Mouse (Mus musculus): ENCODE results near the gene Nt5c.
"Not testable (repeated sequence)": the region's sequence is repeated elsewhere in the genome, so short reads cannot be mapped to it uniquely, and the experiment has no call there.

Gene Nt5c

GRCm38 (mm10) chr11:115472183-115472582 lies 19.5 kb downstream of the Nt5c start:
- in situ Hi-C loops (cut with MboI, MseI), result loop anchor here (5.0 to 10.0 kb wide), 4 partner anchors 47 to 307 kb away; partner anchors contain the start of genes Hid1 (in 1 of the 2), Kctd2 (in 1 of the 2) and Slc9a3r1 (in 1 of the 2)

DNA sequence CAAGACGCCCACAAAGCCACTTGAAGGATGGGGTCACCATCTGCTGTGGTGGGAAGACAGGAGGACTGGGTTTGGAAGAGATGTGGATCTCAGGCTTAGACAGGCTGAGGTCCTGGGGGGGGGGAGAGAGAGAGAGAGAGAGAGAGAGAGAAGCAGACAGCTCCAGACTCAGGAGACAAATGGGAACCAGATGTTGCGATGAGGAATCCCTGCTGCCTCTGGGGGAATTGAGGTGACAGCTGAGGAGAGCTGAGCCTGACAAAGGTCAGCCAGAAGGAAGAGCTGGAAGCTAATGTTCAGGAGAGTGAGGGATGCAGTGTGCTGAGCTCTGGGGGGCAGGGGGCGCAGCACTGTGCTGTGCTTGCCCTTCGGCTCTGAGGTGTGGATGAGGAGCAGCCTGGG lies 24.4 kb downstream of the Nt5c start:
- in situ Hi-C loops (cut with MboI, MseI), result no loop called here

DNA sequence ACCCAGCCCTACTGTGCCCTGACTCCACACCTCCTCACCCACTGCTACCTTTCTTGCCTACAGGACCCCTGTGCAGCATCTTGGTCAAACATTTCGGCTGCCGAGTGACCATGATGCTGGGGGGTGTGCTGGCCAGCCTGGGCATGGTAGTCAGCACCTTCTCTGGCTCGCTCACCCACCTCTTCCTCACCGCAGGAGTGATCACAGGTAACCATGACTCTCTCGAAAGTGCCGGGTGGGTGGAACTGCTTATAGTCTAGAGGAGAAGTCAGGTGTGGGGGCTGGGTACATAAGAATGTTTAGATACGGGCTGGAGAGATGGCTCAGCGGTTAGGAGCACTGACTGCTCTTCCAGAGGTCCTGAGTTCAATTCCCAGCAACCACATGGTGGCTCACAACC lies 26.8 kb downstream of the Nt5c start:
- in situ Hi-C loops (cut with MboI, MseI), result no loop called here

- in situ Hi-C loops (cut with MboI, MseI), result no loop called here
These were observed 28.3 kb downstream of the Nt5c start for GRCm38 (mm10) chr11:115463397-115463796.

DNA sequence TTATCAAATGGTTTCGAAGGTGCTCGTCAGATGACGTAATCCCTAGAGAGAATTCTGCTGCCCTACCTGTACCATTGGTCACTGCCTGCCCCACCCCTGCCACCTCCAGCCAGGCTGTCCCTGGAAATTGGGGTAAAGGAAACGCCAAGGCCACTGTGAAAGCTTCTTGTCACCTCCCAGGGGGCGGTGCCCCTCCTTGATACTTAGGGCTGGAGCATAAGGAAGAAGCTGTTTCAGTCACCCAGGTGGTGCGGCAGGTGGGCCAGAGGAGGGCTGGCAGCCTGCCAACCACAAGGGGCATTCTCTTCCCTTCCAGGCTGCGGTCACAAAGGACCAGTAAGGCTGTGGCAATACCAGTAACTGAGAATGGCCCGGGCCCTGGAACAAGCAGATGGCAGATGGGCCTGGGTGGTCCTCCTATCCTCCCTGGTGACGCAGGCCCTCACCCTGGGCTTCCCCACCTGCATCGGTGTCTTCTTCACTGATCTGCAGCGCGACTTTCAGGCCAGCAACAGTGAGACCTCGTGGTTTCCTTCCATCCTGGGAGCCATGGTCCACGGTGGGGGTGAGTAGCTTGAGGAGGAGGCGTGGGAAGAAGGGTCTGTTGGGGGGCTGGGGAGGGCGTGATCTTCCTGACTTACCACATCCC lies 29.3 kb downstream of the Nt5c start, which contains the start of gene Slc16a5:
TSS of gene Slc16a5 (plus strand) at position 232 of the 649 bp plus-strand sequence.
- in situ Hi-C loops (cut with MboI, MseI), result no loop called here

GRCm38 (mm10) chr11:115461846-115462242 lies 29.8 kb downstream of the Nt5c start:
- in situ Hi-C loops (cut with MboI, MseI), result no loop called here

DNA sequence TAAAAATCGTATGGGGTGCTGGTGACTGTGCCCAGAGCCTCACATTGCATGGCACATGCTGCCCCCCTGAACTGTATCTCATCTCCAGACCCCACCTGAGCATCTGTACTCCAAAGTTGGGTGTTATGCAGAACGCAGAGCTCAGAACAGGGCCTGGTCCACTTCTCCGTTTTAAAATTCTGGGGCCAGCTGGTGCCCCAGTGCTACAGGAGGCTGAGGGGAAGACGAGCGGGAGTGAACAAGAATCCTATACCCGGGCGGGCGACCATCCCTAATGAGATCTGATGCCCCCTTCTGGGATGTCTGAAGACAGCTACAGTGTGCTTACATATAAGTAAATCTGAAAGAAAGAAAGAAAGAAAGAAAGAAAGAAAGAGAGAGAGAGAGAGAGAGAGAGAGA lies 30.7 kb downstream of the Nt5c start:
- in situ Hi-C loops (cut with MboI, MseI), result no loop called here

GRCm38 (mm10) chr11:115457405-115457804 lies 34.3 kb downstream of the Nt5c start:
- in situ Hi-C loops (cut with MboI, MseI), result no loop called here

- in situ Hi-C loops (cut with MboI, MseI), result no loop called here
These were observed 35.5 kb downstream of the Nt5c start for GRCm38 (mm10) chr11:115456182-115456581.

GRCm38 (mm10) chr11:115455619-115456018 lies 36.0 kb downstream of the Nt5c start:
- in situ Hi-C loops (cut with MboI, MseI), result no loop called here

DNA sequence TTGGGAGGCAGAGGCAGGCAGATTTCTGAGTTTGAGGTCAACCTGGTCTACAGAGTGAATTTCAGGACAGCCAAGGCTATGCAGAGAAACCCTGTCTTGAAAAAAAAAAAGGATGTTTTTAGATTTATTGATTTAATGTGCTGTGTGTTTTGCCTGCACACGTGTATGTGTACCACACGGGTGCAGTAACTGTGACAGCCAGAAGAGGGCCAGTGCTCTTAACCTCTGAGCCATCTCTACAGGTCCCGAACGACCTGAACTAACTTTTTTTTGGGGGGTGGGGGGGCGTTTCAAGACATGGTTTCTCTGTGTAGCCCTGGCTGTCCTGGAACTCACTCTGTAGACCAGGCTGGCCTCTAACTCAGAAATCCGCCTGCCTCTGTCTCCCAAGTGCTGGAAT lies 36.8 kb downstream of the Nt5c start:
- in situ Hi-C loops (cut with MboI, MseI), result not testable (repeated sequence)

DNA sequence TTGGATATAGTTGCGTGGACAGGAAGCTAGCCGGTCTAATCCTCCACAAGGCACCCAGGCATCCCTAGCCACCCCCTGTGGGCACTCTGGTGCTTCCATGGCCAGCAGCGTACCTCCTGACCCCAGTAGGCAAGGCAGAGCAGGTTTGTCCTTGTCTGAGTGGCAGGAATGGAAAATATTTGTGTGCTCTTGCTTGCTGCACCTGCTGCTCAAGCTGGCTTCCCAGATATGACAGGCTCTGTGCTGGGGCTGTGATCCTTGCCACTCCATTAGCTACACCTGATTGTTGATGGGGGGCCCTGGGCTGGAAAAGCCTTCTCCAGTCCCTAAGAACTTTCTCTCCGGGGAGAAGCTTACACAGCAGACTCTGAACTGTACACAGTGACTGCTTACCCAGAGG lies 38.4 kb downstream of the Nt5c start:
- in situ Hi-C loops (cut with MboI, MseI), result no loop called here

DNA sequence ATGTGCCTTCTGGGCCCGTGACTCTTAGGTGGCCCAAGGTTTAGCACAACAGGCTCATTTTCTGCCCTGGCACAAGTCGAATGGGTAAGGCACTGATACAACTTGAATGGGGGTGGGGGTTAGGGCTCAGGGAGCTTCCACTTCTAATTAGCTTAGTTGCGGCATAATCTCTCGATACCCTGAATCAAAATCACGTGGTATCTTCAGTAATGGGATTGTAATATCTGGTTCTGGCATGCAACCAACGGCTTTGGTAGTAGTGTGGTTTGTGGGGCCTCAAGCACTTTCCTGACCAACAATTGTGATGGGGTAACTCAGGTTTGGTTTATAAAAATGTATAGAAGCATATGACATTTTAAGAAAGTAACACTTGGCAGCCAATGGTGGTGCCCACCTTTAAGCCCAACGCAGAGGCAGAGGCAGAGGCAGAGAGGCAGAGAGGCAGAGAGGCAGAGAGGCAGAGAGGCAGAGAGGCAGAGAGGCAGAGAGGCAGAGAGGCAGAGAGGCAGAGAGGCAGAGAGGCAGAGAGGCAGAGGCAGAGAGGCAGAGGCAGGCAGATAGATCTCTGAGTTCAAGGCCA lies 39.3 kb downstream of the Nt5c start:
- in situ Hi-C loops (cut with MboI, MseI), result no loop called here

DNA sequence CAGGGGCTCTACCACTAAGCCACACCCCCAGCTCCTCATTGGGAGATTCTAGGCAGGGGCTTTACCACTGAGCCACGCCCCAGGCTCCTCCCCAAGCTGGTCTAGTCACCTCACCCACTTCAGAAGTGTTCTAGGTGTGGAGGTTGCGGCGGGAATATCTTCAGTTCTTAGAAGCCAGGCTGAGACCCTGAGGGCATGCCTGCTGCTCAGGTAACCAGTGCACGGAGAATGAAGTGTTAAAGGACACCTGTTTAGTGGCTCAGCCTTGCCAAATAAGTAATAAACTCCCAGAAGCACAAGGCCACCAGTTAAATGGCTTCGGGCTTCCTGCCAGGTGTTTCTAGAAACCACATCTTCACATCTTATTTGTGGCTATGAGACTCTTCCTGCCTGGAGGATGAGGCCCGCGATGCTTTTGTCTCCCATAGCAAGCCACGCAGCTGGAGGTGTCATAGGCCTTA lies 39.9 kb downstream of the Nt5c start:
- in situ Hi-C loops (cut with MboI, MseI), result no loop called here

DNA sequence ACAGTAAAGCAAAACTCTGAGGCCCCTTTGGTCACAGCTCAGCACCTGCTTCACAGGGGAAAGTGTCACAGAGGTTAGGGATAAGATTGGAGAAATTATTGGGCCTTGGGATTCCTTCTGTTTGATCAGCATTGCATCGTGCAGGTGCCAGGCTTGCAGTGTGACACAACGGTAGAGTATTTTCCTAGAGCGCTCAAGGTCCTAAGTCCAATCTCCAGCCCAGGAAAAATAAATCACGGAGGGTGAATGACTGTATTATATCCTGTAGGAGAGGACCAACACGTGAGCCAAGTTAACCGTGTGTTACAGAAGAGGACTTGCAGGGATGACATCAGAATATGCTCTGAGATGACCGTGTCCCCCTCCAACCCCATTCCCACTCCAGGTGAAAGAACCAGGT lies 41.5 kb downstream of the Nt5c start:
- in situ Hi-C loops (cut with MboI, MseI), result no loop called here

GRCm38 (mm10) chr11:115448998-115449397 lies 42.7 kb downstream of the Nt5c start:
- in situ Hi-C loops (cut with MboI, MseI), result loop anchor here in 1 of 2 experiments (10.0 kb wide), 1 partner anchor 1634 kb away; no protein-coding TSS in a partner anchor

GRCm38 (mm10) chr11:115448075-115448474 lies 43.6 kb downstream of the Nt5c start:
- in situ Hi-C loops (cut with MboI, MseI), result loop anchor here in 1 of 2 experiments (10.0 kb wide), 1 partner anchor 1633 kb away; no protein-coding TSS in a partner anchor

- in situ Hi-C loops (cut with MboI, MseI), result loop anchor here in 1 of 2 experiments (10.0 kb wide), 1 partner anchor 1633 kb away; no protein-coding TSS in a partner anchor
These were observed 44.3 kb downstream of the Nt5c start for GRCm38 (mm10) chr11:115447321-115447885.

DNA sequence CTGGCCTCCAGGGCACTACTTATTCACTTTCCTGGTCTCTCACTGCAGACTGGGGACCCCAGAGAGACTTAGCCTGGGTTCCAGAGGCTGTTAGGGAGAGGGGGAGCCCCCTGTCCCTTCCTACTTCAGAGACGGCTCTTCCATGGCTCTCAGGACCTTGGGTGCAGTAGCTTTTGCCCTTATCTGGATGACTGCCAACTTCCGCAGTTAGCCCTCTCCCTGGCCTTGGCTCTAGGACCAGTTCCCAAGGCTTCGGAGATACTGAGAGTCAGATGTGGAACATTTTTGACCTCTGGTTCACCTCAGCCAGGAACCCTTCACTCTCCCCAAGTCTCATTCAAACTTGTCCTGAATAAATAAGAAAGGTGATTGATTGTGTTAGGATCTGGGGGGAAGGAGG lies 44.8 kb downstream of the Nt5c start:
- in situ Hi-C loops (cut with MboI, MseI), result loop anchor here in 1 of 2 experiments (10.0 kb wide), 1 partner anchor 1632 kb away; no protein-coding TSS in a partner anchor

DNA sequence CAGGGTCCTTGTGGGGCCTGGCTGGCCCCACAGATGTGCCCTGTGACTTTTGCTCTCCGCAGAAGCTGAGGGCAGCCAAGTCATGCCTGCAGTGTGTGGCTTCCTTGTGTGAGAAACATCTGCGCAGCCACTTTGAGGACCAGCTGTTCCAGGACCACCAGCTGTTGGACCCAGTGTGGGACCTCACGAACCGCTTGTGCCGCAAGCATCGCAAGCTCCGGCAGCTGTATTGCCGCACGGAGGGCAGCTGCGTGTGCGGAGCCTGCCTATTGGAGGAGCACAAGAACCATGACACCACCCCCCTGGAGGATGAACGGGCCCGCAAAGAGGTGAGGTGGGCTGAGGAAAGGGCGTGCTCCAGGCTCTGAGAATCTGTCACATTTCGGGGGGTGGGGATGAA lies 50.2 kb downstream of the Nt5c start:
- in situ Hi-C loops (cut with MboI, MseI), result loop anchor here in 1 of 2 experiments (10.0 kb wide), 1 partner anchor 1627 kb away; no protein-coding TSS in a partner anchor
